Mouse (Mus musculus) frontal cortex, adult 2 months (tissue): Measurements from ENCODE around the gene Mrpl46. TPM values are rescaled to one million over a fixed set of nuclear protein-coding genes. Genes with fewer than 3 reads are reported as not detected.
A peak's percentile ranks its signal among the peaks of the same experiment; 100 is the strongest.

Experiments
- DNase-seq, 2 experiments: peaks; one replicate each; pipeline ENCODE4 v3.0.0; 2022; ENCODE audit warnings: low spot score in 1 of 2; ENCODE audit errors: extremely low spot score in 1 of 2
- polyA plus RNA-seq: library from polyadenylated mRNA; depleted of rRNA; stranded (reverse); fragments of >200 nt; gene quantifications from 2 replicates; pipeline ENCODE4 v1.2.3, GENCODE M21; 2012; rRNA removed

The Mrpl46 gene
- polyA plus RNA-seq, 1 experiment = 35.3 TPM

DNA sequence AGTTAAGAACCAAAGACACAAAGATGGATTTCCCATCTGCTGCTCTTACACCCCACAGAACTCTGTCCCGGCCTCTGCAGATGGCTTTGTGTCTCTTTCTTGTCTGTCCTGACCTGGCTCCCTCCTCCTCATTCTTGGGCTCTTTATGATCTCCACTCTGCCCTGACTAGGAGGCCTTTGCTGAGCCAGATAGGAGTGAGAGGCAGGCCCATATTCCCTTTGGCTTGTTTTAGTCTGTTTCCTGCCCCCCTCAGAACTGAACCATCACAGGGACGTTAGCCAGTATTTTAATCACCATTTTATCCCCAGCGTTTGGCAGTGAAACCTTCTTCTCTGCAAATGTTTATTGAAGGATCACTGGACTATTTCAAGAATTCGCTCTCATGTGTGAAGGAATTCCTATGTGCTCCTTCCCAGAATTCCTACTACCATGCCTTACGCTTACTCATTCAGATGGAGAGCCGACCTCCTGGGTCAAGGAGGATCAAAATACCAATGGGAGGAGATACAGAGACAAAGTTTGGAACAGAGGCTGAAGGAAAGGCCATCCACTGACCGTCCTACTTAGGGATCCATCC, 14.2 kb downstream of the Mrpl46 start:
- DNase-seq = no peak

DNA sequence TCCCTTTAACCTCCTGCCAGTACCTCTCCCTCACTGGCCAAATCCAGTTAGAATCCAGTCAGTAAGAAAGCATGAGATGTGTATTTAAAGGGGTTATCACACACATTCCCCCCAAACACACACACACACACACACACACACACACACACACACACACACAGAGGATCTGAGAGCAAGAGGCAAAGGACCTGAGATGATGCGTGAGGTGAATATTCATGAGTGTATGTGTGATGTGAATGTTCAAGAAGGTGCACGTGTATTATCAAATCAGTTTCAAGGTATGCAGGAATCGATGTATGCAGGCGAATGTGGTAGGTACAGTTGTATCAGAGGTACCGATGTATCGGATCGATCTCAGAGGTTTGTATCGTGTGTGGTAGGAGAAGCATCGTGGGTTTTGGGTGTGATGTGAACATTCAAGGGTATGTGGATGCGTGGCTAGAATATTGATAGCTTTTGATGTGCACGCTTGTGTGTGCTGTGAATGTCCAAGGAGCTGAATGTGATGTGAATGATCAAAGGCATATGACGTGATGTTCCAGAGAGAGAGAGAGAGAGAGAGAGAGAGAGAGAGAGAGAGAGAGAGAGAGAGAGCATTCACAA, 15.3 kb downstream of the Mrpl46 start:
- no peak for DNase-seq

DNA sequence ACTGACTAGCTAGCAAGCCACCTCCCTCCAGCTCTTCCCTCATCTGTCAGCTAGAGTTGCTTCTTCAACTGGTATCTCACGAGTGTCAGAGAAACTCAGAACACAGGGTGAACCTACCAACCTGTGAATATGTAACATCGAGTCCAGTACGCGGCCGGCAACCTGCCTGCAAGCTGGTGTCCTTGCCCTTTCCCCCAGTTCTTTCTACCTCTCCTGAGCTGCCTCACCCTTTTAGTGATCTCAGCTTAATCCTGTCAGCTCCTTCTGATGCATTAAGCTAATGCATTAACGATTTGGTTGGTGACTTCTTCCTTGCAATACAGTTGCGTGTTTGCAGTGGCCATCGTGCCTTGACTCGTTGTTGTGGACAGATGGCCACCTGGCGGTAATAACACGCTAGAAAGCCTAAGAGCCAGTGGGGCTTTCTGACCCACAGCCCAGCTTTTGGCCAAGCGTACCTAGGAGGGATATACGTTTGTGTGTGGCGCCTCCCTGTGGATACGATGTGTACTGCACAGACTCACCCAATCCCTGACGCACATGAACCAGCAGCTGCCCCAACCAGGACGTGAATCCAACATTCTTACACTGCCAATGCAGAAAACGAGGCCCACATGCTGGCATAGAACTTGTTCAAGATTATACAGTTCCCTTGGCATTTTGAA, 17.2 kb downstream of the Mrpl46 start:
- DNase-seq = peak; percentile 86 to 97

DNA sequence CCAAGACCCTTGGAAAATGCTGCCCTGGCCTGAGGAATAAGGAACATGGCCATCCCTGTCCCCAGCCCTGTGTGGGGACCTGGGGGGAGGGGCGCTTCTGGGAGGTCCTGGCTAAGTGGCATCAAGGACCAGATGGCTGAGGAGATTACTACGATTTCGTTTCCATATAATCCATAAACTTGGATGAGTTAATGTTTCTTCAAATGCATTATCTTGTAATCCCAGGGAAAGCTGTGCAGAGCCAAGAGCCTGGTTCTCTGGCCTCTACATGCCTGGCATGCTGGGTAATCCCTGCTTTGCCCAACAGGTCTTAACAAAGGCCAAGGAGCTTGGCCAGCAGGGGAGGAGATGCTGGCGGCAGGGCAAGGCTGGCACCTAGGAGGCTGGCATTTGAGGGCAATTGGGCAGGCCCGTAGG, 18.1 kb downstream of the Mrpl46 start:
- DNase-seq = no peak

DNA sequence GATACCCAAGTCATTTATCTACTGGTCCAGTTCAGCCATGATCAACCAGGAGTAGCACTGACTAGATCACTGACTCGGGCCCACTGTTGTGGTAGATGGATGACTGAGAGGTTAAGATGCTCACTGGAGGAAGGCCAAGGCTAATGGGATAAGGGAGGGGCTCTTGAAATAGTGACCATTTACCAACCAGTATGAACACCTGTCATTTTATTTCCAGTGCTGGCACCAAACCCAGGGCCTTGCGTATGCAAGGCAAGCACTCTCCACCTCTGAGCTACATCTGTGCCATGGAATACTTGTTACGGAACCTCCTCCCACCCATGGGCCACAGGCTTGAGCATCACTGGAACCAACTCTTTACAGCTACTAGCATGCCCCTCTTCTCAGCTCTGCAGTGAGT, 19.5 kb downstream of the Mrpl46 start:
- DNase-seq = no peak

DNA sequence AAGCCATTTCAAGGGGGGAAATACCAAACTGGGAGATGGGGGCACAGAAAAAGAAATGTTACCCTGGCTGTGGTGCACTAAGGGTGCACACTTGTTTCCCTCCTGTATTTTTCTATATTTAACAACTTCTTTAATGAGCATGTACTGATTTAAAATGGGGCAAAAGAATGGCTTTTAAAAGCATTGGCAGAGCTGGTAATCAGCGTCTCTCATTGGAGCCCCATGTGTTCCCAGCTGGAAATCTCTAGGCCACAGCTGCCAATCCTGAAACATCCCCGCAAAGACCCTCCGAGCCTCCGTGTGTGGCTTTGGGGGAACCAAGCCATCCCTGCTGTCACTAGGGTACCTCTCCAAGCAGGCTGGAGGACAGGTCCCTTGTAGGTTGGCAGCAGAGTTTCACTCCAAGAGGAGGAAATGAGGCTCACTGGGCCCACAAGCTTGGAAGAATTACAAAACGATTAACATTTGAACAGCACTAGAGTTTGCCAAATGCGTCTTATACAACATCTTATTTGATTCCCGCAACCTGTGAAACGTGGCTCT, 28.8 kb downstream of the Mrpl46 start:
- DNase-seq = peak in 1 of 2 experiments; percentile 5

DNA sequence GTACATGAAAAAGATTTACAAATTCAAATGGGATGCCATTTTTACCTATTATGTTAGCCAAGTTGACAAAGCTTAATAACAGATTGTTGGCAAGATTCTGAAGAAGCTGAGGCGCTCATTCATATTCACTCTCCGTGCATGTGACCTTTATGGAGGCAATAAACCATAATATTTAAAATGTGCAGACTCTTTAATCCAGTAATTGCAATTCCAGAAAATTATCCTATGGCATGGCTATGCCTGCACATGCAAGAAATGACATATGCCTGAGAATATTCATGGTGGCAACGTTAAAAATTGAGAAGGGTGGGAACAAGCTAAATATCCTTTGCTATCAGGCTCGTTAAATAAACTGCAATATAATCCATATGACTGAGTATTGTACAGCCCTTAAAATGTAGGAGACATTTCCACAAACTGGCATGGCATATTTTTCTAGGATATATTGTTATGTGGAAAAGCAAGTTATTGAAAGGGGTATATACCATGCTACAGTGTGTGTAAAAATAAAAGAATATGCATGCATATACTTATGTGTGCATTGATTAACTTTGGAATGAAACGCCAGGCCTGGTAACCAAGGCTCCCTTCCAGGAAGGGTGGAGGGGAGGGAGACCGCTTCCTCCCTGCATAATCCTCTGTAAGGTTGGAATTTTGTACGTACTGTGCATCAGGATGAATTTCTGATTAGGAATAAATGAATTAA, 29.4 kb downstream of the Mrpl46 start:
- no peak for DNase-seq

DNA sequence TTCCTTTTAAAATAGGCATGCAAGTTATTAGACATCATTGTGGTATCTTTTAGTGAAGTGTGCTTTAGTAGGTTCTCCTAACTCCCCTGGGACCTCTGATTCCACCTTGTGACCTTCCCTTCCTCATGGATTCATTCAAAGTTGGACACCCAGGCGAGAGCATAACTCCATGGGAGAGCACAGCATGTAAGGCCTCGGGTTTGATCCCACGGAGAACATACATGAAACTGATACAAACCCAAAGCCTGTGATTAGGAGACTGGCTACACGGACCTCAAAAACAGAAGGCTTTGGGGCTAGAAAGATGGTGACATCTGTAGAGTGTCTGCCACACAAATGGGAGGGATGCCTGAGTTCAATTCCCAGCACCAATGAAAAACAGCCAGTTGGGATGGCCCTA, 30.4 kb downstream of the Mrpl46 start:
- no peak for DNase-seq

DNA sequence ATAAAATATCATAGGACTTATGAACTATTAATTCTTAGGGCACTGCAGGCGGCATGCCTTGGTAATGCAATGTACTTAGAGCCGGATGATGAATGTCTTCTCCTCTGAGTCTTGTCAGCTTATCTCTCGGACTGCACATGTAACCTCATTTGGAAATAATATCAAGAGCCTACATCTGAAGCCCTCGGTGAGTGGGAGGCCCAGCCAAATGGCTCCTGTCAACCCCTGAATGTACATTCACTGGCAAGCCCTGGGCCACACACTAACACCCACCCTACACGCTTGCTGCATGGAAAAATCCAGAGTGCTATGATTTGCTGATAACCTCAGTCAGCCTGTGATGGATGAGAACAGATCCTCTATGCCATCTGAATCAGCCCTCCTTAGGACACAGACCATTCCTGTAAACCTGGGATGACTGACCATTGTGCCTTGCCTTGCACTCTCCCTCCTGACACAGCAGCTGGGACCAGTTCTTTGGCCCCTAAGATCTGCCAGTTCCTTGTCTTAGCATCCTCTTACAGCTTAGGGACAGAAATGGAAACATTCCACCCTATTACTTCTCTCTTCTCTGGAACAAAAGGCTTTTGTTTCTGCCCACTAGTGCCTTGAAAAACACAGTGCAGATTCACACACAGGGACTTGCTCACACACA, 39.5 kb downstream of the Mrpl46 start:
- DNase-seq = no peak

DNA sequence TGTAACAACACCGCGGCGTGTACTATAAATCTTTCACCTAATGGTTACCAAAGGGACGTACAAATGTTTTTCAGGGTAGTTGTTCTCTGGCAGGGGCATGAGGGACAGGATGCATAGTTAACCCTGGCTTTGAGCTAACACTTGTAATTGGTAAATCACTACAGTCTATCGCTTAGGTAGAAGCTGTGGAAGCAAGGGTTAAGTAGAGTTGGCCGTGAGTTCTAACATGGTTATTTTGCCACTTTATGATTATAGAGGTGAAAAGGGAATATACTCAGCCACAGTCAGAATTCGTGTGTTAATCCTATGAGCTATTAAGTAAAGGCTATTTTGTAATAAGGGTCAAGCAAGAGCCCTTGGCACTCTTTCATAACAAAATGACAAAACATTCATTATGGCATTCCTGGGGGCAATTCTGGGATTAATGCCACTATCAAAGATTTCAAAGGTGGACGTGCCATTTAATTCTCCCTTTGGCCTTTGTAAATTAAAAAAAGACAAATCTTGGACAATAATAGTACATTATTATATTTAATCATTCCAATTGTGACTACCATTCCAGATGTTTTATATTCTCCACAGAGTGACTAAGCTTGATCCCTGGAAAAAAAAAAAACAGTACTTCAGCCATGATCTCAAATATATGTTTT, 43.9 kb downstream of the Mrpl46 start:
- DNase-seq = no peak

DNA sequence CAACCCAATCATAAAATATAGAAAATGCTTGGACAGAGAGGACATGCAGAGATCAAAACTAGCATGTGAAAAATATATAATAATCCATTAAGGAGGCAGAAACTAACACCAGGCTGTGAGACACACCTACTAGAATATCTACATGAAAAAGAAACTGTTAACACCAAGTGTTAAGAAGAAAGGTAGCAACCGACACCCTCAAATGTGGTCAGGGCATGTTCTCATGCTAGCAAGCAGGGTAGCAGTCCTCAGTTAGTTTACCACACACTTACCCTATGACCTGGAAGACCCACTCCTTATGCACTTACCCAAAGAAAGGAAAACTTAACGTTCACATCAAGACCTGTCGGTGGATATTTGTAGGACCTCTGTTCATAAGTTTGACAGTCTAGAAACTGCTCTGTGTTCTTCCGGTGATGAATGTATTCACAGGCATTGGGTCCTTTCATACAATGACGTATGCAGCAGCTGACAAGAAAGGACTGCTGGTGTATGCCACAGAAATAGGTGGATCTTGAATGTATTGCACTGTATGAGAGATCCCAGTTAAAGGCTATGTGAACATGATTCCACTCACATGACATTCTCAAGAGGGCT, 45.6 kb downstream of the Mrpl46 start, which contains the start of gene Ntrk3:
Gene Ntrk3 (minus strand): TSS at position 399 of the 597 bp plus-strand sequence.
- no peak for DNase-seq

DNA sequence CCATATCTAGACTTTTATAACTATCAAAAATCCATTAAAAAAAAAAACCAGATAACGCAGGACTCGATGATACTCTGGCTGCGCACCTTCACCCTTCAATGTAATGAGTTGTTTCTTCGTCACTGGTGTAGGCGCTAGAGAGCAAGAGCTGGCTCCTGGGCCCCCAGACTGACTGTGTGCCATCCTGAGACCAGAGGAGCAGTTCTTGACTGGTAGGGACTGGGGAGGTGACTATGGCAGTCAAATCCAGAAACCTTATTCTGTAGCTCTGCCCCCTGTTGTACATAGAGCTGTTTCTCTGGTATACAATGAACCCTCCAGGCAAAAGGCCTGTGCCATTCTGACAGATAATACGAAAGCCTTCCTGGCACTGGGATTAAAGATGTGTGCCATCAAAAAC, 46.1 kb downstream of the Mrpl46 start:
- no peak for DNase-seq

DNA sequence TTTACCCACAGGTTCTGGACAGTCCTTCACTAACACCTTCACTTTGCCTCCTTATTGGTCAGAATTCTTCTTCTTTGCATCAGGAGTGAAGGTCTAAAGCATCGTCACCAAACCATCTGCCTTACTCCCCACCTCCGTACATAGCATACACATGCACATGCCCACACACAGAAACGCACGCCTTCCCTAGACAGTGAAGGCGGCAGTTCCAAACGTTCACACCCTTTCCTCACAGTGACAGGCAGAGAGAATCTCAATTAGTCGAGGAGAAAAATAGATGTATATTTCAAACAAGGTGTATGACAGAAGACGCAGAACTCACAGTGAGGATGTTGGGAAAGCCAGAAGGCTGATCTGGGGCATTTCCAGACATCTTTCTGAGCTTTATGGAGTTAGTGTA, 51.9 kb downstream of the Mrpl46 start:
- DNase-seq = peak; percentile 42 to 79

Other genes with a start within 250 kb of the Mrpl46 start
- gene Ntrk3, start 45.5 kb downstream of the Mrpl46 start, polyA plus RNA-seq = 72.0 and 76.9 TPM in 2 replicates
- gene Mrps11, start 412 bp downstream of the Mrpl46 start, polyA plus RNA-seq = 64.7 and 66.4 TPM in 2 replicates
- 6.5 and 7.0 TPM in 2 replicates for gene Det1, start 63.7 kb upstream of the Mrpl46 start, polyA plus RNA-seq
- gene Aen, start 112.3 kb upstream of the Mrpl46 start, polyA plus RNA-seq = 23.0 and 24.1 TPM in 2 replicates
- 3.1 and 4.7 TPM in 2 replicates for gene Isg20, start 129.9 kb upstream of the Mrpl46 start, polyA plus RNA-seq